Mouse (Mus musculus) bone marrow, adult 2 months (tissue): Measurements from ENCODE around the gene Pmel.

Source experiments
- CTCF ChIP-seq: fragments of 200-500 bp; IDR thresholded peaks from 2 replicates; pipeline ENCODE4 v1.5.1; 2011; ENCODE audit warnings: low read length, control low read depth; ENCODE audit not compliant: control insufficient read depth, insufficient read depth
- POLR2A ChIP-seq: fragments of 200-500 bp; IDR thresholded peaks from 2 replicates; pipeline ENCODE4 v1.6.1; 2011; ENCODE audit warnings: low read depth, mild to moderate bottlenecking, control low read depth, low read length, borderline replicate concordance; ENCODE audit not compliant: control insufficient read depth

DNA sequence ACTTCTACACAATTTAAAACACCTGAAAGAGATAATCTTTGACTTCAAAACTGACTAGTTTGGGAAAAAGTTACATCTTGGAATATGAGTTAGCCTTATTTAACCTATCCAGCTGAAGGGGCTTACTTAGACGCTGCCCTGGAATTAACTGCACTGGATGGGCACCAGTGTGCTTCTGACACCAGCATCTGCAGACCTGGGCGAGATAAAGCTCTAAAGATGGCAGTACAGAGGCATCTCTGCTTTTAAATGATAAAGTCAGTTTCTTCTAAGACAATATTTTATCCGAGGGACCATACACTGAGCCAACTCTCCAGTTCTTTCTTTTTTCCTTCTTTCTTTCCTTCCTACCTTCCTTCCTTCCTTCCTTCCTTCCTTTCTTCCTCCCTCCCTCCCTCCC lies 39.2 kb upstream of the Pmel start:
- TF ChIP-seq CTCF = no peak
- no peak for TF ChIP-seq POLR2A
